Mouse (Mus musculus): ENCODE measurements at regions not wholly inside any gene's neighbourhood (a gene's known extent, or its start where the extent isn't known, plus 50 kb on each side); places are given as distances from the start of the nearest gene placed in this dataset.

- DNase-seq (ENCODE audit: low read depth, low spot score) = no peak
Observed at GRCm38 (mm10) chr9:91133256-91133920, 228.8 kb upstream of the Zic4 start.

GRCm38 (mm10) chr9:91134325-91134724 lies 227.9 kb upstream of the Zic4 start:
- no peak for DNase-seq (ENCODE audit: low read depth, low spot score)

DNA sequence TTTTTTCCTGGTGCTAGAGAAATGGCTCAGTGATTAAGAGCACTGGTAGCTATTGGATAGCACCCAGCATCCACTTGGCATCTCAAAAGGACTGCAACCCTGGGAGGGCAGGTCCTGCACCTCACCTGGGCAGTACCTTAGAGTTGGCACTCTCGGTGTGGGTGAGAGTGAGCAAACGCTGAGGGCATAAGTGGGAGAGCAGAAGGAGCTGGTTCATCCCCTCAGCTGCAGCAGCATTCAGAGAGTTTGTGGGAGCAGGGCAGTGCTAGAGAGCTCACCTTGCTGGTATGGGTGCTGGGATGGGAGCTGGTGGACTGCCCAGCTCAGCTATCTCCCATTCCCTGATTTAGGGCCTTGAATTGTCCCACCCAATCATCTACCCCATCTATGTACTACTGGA lies 227.1 kb upstream of the Zic4 start:
- DNase-seq (ENCODE audit: low read depth, low spot score) = no peak

DNA sequence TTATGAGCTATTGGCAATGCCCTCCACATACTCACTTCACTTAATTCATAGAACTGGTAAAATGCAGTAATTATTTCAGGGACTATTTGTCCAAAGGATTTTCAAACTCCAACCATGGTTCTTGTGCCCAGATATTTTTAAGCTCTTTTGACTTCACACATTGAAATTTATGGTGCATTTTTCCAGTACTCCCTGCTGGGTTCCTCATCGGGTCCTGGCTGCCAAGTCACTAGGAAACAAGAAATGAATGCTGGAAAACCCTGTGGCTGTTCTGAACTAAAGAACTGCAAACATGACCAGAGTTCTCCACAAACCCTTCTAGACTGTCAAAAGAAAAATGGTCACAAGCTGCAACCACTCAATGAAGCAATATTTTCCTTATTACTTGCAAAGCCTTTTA lies 221.6 kb upstream of the Zic4 start:
- no peak for DNase-seq (ENCODE audit: low read depth, low spot score)

DNA sequence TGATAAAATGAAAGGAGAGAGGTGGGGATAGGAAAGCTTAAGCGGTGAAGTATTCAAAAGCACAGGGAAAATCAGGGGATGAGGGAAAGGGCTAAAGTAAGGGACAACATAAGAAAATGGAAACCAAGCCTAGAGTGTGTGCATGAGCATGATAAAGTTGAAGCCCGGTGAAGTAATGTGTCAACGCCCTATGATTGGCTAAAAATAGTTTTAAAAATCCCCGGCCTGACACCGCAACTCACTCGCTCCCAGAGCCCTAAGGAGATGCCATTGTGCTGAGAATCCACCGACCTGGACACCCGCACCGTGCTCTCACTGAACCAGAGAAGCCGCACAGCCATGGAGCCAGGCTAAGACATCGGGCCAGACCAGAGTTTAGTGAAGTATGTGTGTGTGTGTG lies 210.3 kb upstream of the Zic4 start:
- DNase-seq (ENCODE audit: low read depth, low spot score) = no peak

DNA sequence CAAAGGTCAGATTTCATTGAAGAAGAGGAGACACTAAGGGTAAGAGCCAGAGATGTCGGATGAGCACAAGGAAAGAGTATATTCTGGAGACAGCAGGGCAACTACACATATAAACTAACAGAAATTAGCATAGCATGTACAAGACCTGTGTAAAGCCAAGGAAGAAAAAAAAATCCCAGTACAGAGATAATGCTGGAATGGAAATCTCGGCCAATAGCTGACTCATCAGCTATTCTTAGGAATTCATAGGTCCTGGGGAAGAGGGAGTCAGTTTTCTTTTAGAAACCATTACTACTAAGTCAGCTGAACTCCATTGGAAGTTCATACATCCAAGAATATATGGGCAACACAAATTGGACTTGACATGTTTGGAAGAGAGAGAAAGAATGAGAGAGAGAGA lies 202.9 kb upstream of the Zic4 start:
- DNase-seq (ENCODE audit: low read depth, low spot score) = no peak

GRCm38 (mm10) chr9:91167871-91168270 lies 194.3 kb upstream of the Zic4 start:
- DNase-seq (ENCODE audit: low read depth, low spot score) = no peak

DNA sequence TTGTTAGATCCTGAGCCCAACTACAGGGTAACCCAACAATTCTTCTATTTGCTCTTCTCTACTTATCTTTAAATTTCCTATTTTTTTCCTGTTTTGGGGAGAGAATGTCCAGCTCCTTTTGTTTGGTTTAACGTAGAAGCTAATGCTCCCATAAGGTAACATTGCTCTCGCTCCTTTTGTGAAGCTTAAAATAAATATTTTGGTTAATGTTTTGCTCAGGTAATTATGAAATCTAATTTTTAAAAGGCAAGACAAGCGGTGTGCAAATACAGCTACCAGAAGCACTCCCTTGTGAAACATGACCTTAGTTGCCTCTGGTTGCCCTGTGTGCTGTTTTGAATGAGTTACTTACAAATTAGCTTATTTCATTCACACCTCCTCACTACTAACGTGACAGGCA lies 169.0 kb upstream of the Zic4 start:
- no peak for DNase-seq (ENCODE audit: low read depth, low spot score)

GRCm38 (mm10) chr9:91193954-91194353 lies 168.3 kb upstream of the Zic4 start:
- no peak for DNase-seq (ENCODE audit: low read depth, low spot score)

GRCm38 (mm10) chr9:91207281-91207680 lies 154.9 kb upstream of the Zic4 start:
- DNase-seq (ENCODE audit: low read depth, low spot score) = no peak

DNA sequence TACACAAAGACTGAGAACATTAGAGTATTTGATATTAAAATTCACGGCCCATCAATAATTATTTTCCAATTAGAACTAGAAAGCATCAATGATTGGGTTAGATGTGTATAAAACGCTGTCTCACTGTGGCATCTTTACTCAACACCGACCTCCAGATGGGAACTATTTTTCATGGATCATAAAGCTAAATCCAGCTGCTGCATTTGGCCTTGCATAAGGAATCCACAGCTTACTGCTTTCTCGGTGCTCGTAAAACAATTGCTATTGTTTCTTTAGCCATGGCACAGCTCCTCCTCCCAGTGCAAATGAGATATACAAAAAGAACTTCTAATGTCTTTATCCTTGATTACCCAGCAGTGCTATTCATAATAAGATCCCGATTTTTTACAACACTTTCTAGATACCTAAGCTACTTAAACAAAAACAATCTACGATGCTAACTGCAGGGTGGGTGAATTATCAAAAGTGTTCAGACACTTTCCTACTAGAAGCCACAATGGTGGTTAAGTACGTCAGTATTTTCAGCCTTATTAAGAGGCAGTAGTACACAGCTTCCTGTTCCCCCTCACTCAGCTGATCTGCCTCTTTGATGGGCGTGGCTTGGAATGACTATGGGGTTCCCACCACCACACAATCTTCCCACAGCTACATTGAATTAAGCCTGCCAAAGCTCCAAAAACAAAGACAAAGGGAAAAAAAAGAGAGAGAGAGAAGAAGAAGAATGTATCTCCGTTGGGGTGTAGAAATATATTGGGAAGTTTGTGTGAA lies 134.4 kb upstream of the Zic4 start:
- no peak for DNase-seq (ENCODE audit: low read depth, low spot score)

GRCm38 (mm10) chr9:91228525-91228924 lies 133.7 kb upstream of the Zic4 start:
- DNase-seq (ENCODE audit: low read depth, low spot score) = no peak

DNA sequence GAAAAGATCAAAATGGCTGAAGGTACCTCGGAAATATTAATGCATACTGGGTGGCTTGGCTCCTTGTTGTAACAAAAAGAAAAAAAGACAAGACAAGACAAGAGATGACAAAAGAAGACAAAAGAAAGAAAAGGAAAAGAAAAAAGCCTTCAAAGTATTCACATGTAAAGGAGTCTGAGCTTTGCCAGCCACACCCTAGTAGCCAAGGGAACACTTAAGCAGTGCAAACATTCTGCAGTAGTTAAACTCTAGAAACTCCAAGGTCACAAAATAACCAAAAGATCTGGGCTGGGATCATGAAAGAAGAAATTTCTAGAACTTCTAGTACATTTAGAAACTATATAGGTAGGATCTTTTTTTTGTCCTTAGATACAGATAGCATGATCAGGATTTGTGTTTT lies 108.3 kb upstream of the Zic4 start:
- DNase-seq (ENCODE audit: low read depth, low spot score) = no peak

- no peak for DNase-seq (ENCODE audit: low read depth, low spot score)
Observed at GRCm38 (mm10) chr9:91291340-91291739, 70.9 kb upstream of the Zic4 start.
